Mouse (Mus musculus): Measurements from ENCODE around the gene Vwf.

Vwf gene

DNA sequence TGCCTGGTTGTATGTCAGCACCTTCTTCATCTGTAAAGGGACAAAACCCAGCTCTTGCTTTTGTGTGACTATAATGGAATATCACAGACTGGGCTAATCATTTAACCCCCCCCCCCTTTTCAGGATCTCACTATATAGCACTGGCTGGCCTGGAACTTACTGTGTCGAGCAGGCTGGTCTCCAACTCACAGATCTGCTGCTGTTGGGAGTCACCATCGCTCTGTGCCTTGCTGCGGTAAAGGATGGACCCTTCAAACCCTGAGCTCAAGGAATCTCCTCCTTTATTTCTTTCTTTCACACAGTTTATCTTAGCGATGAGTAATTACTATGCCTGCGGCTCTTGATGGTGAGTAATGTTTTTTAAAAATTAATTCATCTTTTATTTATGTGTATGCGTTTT lies at the start of gene Vwf:
Gene Vwf, plus strand, starts transcription at position 301 of the 400 bp plus-strand sequence.
- no peak for DNase-seq

DNA sequence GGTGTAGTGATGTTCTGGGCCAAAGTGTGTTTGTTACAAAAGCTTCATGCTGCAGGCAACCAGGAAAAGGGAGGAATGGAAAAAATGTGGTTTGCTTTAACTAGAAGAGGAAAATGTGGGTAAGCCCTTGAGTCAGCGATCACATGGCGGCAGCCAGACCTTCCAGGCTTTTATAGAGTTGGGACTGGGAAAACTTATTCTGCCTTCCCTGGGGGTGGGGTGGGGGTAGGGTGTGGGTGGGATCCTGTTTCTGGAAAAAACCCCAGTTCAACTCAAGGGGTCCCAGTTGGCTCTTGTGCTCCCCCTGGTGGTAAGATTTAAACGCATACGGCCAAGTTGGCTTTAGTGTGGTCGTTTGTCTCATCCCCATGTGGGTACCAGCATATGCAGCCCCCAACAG lies 48.5 kb upstream of the Vwf start:
- no peak for DNase-seq

- no peak for DNase-seq
Measured at GRCm38 (mm10) chr6:125503186-125503802, 43.3 kb upstream of the Vwf start.

GRCm38 (mm10) chr6:125504622-125505355 lies 41.8 kb upstream of the Vwf start:
- DNase-seq = no peak

DNA sequence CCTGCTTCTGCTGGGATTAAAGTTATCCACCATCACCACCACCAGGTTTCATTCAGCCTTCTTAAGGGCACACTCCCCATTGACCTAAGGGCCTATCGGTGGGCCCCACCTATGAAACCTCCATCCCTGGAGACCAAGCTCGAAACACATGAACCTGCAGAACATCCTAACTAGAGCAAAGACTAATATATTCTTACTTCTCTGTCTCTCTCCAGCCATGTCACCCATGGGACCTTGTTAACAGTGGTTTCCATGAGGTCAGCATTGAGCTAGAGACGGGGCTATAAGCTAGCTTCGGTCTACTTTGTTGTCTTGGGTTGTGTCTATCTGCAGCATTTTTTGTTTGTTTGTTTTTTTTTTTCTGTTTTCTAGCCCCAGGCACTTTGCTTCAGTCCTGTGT lies 40.1 kb upstream of the Vwf start:
- DNase-seq = no peak

- no peak for DNase-seq
Measured at GRCm38 (mm10) chr6:125509783-125510182, 36.8 kb upstream of the Vwf start.

- DNase-seq = no peak
Measured at GRCm38 (mm10) chr6:125510645-125511044, 35.9 kb upstream of the Vwf start.

DNA sequence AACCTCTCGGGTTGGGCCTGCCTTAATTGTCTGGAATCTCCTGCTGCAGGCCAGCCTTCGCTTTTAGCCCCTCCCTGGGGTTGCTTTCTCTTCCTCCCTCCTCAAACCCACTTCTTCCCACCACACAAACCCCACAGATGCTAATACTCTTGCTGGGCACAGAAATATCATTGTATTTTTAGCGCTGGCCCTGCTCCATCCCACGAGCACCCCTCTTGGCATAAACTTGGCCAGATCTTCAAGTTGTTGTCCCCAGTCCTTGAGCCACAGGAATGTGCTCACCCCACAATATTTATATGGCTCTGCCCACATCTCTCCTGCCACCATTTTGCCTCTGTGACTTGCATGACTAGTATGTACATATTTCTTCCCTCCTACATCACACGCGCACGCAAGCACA lies 35.4 kb upstream of the Vwf start:
- DNase-seq = no peak

- peak; percentile 66 to 69 for DNase-seq
Measured at GRCm38 (mm10) chr6:125512950-125513596, 33.5 kb upstream of the Vwf start.

- DNase-seq = peak; percentile 65 to 86
Measured at GRCm38 (mm10) chr6:125515503-125516315, 30.9 kb upstream of the Vwf start.

DNA sequence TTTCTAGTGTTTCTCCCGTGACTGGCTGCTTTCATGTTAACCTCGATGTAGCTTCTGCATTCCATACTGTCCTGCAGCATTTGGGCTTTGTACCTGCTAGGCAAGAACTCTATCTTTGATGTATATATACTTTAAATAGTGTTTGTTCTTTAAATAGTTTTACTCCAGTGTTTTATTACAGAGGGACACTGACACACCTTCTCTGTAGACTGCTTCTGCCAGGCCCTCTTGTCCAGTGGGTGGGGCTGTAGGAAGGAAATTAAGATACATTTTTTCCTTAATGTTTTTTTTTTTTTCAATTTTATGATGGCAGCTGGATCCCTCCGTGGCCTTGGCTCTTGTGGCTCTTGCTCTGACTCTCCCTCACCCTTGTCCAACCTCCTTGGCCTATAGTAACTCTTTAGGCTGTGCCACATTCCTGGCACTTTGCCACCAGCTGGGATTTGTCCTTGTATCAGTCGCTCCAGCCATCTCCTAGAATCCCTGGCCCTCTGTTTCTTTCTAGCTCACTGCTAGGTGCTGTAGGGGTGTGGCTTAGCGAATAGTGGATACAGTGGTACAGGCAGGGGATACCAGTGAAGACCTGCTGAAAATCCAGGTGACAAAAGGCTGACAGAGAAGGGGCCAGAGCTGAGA lies 24.9 kb upstream of the Vwf start:
- no peak for DNase-seq

DNA sequence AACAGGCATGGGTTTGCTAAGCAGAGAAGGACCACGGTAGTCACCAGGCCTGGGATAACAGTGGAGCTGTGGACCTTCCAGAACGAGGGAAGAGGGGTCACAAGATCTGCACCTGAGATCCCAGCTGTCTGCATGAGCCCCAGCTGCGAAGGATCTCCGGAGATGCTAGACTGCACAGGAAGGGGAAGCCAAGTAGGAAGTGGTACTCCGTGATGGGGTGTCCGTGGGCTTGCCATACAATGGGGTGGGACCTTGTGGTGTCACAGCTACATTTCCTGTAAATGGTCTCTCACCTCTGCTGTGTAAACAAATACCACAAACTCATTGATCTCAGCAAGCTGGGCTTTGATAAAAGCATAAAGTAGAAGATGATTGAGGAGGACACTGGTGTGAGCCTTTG lies 22.5 kb upstream of the Vwf start:
- DNase-seq = no peak

GRCm38 (mm10) chr6:125526066-125526465 lies 20.5 kb upstream of the Vwf start:
- DNase-seq = no peak

DNA sequence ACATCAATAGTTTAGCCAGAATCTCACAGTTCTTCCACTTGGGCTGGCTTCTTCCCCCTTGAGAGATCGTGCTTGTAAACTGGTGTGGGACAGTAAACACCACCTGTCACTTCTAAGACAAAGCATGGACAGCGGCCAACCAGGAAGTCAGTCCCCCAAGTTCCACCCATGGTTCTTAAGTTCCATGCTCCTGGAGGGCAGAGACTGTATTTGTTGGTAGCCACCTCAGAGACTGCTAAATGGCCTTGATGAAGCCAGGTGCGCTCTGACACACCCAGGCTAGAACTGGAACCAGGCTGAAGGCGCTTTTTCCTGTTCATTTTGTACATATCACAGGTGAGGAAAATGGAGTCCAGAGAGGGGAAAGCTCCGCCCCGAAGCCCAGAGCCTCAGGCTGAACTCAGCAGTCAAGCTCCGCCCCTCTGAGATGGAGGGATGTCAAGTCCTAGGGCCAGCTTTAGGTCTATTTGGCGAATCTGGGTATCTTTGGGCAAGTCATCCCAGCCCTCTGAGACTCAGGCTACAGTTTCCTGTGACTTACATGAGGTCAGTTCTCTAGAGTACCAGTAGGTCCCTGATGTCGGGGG lies 17.9 kb upstream of the Vwf start:
- DNase-seq = no peak

GRCm38 (mm10) chr6:125529479-125529878 lies 17.1 kb upstream of the Vwf start:
- peak; percentile 24 to 31 for DNase-seq

GRCm38 (mm10) chr6:125533104-125533650 lies 13.4 kb upstream of the Vwf start:
- DNase-seq = no peak

DNA sequence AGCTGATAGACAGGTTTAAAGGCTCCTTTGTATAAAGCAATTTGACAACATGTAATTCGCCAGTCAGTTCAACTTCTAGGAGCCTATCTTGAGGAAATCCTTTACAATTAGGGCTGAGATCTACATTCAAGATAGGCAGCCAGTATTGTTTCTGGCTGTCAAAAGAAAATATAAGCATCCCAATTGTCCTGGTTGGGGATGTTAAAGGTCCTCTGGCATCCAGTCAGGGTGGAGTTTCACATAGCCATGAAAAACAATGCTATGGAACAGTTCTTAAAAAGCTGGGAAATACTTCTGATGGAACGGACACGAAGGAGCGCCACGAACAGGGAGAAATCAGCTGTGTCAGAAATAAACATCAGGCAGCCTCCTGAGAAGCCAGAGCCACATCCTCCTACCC lies 11.6 kb upstream of the Vwf start:
- DNase-seq = no peak

- no peak for DNase-seq
Measured at GRCm38 (mm10) chr6:125538469-125538868, 8.1 kb upstream of the Vwf start.

GRCm38 (mm10) chr6:125539423-125539822 lies 7.2 kb upstream of the Vwf start:
- DNase-seq = no peak

DNA sequence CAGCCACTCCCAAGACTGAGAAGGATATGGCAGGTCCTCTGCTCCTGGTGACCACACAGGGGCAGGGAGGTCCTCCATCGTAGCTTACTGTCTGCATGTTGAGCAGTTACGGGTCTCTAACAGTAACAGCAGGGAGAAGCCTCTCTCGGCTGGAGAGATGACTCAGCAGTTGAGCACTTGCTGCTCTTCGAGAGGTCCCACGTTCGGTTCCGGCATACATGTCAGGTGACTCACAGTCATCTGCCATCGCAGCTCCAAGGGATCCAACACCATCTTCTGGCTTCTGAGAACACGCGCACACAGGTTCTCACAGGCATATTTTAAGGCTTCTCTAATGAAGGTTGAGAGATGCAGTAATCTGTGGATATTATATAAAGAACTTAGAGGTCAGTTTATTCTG lies 6.4 kb upstream of the Vwf start:
- DNase-seq = no peak

DNA sequence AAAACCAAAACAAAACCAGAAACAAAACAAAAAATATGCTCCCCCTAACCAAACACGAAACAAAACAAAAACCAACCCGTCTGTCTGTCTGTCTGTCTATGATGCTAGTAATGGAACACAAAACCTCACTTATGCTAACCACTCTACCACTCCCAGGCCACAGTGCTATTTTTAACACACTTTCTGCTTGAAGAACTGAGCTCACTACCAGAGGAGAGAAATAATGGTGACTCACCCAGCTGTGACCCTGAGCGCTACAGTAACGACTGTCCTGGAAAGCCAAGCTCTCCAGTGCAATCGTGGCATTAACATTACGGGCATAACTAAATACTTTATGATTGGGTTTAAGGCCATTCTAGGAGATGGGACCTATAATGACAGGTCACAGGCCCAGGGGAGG lies 5.7 kb upstream of the Vwf start:
- no peak for DNase-seq

DNA sequence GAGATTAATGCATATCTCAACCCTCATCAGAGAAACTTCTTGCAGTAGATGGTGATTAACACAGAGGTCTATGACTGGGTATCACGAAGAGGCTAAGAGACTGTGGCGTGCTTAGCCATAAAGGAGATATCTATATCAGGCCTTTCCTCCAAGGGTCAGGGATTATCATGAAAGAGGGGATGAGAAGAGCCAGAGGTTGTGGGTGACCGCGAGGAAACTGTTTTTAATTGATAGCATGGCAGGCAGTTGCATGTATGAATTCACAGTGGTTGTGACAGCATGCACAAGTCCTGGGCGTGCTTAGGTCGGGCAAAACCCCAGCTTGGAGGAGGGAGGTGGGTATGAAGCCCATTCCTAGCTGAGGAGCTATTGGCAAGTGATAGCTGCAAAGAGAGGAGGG lies 5.3 kb upstream of the Vwf start:
- no peak for DNase-seq
